Mouse (Mus musculus) left cerebral cortex, adult 6 months (tissue): ENCODE measurements around the gene Pak3. TPM values are rescaled to one million over a fixed set of nuclear protein-coding genes. Genes with fewer than 3 reads are reported as not detected.

ENCODE experiments used
- long read RNA-seq, 2 experiments: library from polyadenylated mRNA; unstranded; transcript quantifications; one replicate each; pipeline ENCODE4 v2.0.0; 2019 to 2020
- polyA plus RNA-seq: library from polyadenylated mRNA; unstranded; fragments of <200 nt; fragmentation: Nextera tagmentation; gene quantifications from 2 replicates; pipeline ENCODE4 v1.2.3, GENCODE M21; 2021

Gene Pak3
- 33.7 and 38.7 TPM in 2 replicates for polyA plus RNA-seq
- long read RNA-seq, experiment 1, full-length matches to known transcripts: 17 of 209 reads
- long read RNA-seq, experiment 1, partial matches to known transcripts: 12 of 209 reads
- long read RNA-seq, experiment 1, other reads (novel, unspliced or antisense): 180 of 209 reads
- long read RNA-seq, experiment 2, full-length matches to known transcripts: 4 of 106 reads
- long read RNA-seq, experiment 2, partial matches to known transcripts: 41 of 106 reads
- long read RNA-seq, experiment 2, other reads (novel, unspliced or antisense): 61 of 106 reads

DNA sequence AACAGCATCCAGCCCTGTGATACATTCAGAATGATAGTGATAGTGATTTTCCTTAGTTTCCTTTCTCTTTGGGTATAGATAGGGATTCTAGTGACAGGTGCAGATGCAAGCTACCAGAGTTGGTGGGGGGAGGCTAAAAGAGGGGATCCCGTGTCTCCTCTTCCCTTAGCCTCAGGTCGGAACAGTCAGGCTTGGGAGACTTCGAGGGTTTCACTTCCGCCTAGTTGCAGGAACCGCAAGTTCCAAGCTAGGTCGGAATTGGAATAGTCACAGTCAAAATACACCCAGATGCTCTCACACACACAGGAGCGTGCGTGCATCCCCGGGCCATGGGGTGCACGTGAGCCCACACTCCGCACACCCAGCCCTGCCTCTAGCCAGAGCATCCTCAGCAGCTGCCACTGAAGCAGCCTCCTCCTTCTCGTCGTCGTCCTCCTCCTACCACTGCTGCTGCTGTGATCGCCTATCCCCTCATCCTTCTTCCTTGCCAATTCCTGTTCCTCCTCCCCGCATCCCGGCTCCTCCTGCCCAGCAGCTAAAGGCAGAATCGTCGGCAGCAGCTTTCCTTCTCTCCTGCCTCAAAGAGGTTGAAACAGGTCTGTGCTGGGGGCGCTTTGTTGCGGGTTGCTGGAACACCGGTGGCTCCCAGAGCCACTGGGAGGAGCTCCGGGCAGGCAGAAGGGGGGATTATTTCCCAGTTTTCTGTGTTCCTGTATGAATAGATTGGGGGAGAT is at the start of gene Pak3:
Gene Pak3, plus strand, starts transcription at position 424 of the 734 bp plus-strand sequence.

DNA sequence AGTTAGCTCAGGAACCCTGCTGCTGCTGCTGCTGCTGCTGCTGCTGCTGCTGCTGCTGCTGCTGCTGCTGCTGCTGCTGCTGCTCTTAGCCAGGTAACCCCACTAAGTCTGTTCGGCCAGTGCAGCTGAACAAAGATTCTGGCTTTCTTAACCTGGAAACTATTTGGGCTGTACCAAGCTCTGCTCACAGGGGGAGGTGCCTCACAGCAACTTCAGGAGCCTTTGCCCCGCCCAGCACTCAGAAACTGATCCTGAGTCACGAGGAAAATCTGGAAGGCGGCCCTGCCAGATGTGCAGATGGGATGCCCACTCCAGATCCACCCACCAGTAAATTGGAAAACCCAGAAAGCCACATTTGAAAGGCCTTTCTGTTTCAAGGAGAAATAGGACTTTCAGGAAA is 308.8 kb downstream of the Pak3 start, which contains the start of gene Capn6:
Gene Capn6, minus strand, starts transcription at position 203 of the 400 bp plus-strand sequence.

Other genes starting within 250 kb of the Pak3 start
- gene Chrdl1, start 124.3 kb upstream of the Pak3 start, polyA plus RNA-seq: 20.9 and 21.0 TPM in 2 replicates